Mouse (Mus musculus): ENCODE measurements around the gene Arpc2.

Arpc2 gene

DNA sequence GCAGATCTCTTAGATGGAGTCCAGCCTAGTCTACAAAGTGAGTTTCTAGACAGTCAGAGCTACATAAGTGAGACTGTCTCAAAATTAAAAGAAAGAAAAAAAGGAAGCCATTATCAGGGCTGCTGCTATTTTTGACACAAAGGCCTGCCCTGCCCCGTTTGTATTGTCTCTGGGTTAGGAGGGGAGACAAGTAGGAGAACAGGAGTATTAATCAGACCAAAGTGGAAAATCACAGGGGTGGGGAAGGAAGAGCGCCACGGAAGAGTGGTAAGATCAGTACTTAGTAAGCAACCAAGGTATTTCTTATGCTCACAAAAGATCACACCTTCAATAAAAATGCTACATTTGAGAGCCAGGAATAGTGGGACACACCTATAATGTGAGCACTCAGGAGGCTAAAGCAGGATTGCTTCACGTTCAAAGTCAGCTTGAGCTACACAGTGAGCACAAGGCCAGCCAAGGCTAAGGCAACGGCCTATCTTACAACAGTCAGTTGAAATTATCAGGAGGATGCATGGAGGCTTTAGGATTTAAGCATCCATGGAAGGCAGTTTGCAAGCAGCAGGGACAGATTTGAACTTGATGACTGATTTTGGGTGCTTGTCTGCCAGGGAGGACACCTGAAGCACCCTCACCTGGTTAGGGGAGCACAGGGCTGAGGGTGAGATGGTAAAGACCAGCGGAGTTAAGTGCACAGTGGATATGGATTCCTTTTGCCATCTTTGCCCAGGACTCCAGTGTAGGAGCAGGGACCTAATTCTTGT, 64.6 kb downstream of the Arpc2 start:
- DNase-seq (ENCODE audit: low read depth, low spot score) = no peak

GRCm38 (mm10) chr1:74302229-74302628, 66.3 kb downstream of the Arpc2 start:
- DNase-seq (ENCODE audit: low read depth, low spot score) = no peak

DNA sequence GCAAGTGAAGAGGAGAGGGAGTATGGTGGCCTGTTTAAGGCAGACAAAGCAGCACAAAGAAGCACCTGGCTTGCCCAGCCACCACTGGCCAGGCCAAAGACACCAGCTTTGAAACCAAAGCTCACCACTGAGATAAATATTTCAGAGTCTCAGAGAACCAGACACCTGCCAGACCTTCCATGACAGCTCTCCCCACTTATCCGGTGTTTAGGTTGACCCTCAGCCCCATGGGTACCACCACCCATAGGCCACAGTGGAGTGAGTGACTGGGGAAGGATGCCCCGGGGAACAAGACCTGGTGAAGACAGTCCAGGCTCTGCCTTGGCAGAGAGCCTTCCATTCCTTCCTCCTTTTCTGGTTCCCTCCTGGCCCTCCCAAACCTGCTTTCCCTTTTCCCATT, 67.0 kb downstream of the Arpc2 start:
- no peak for DNase-seq (ENCODE audit: low read depth, low spot score)

GRCm38 (mm10) chr1:74303509-74304338, 67.8 kb downstream of the Arpc2 start:
- no peak for DNase-seq (ENCODE audit: low read depth, low spot score)

GRCm38 (mm10) chr1:74304339-74304790, 68.5 kb downstream of the Arpc2 start:
- no peak for DNase-seq (ENCODE audit: low read depth, low spot score)

GRCm38 (mm10) chr1:74304946-74305345, 69.1 kb downstream of the Arpc2 start:
- DNase-seq (ENCODE audit: low read depth, low spot score) = no peak

DNA sequence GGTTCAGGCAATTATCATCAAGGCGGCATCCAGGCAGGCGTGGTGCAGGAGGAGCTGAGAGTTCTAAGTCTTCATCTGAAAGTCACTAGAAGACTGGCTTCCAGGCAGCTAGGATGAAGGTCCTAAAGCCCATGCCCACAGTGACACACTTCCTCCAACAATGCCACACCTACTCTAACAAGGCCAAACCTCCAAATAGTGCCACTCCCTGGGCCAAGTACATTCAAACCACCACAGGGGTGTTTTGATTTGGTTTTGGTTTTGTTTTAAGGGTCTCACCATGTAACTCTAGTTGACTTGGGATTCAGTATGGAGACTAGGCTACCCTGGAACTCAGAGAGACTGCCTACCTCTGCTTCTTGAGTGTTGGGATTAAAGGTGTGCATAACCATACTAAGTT, 69.6 kb downstream of the Arpc2 start, which contains the start of gene Tmbim1:
Gene Tmbim1 (minus strand): TSS at position 101 of the 400 bp plus-strand sequence.
- no peak for DNase-seq (ENCODE audit: low read depth, low spot score)

GRCm38 (mm10) chr1:74307146-74307545, 71.3 kb downstream of the Arpc2 start:
- no peak for DNase-seq (ENCODE audit: low read depth, low spot score)

- no peak for DNase-seq (ENCODE audit: low read depth, low spot score)
Observed at GRCm38 (mm10) chr1:74308001-74308964, 72.4 kb downstream of the Arpc2 start.

GRCm38 (mm10) chr1:74309767-74310166, 73.9 kb downstream of the Arpc2 start:
- no peak for DNase-seq (ENCODE audit: low read depth, low spot score)

DNA sequence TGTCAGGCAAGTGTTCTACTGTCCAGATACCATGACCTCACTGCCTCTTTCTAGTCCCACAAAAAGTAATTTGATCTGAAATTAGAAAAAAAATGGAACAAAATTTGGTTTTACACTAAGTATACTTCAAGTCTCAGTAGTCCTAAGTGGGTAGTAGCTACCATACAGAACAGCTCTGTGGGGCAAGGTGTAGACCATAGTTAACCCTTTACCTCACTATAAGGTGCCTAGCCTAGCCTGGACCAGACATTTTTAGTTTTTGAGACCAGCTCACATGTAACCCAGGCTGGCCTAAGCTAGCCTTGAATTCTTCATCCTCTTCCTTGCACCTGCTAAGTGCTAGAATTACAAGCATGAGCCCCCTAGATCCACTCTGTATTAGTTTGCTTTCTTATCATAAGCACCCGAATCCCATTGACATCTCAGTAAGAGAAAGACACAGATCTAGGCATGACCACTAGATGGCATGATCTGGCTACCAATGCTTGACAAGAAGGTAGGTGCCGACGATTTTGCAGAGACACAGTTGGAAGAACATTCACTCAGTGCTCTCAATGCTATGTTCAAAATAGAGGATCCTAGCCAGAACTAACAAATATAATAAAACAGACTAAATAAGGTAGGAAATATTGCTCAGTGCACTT, 77.3 kb downstream of the Arpc2 start:
- peak; percentile 69 for DNase-seq (ENCODE audit: low read depth, low spot score)

- no peak for DNase-seq (ENCODE audit: low read depth, low spot score)
Observed at GRCm38 (mm10) chr1:74314796-74315195, 78.9 kb downstream of the Arpc2 start.

GRCm38 (mm10) chr1:74316114-74316827, 80.4 kb downstream of the Arpc2 start:
- no peak for DNase-seq (ENCODE audit: low read depth, low spot score)
